Mouse (Mus musculus): Measurements from ENCODE around the gene Mybpc2. TPM values are rescaled to one million over a fixed set of nuclear protein-coding genes. Genes with fewer than 3 reads are reported as not detected.

Mybpc2 gene
- polyA plus RNA-seq (2015; fragmentation: Nextera tagmentation; extraction: Ambion mirVana), result 0.63 and 1.2 TPM in 2 replicates

DNA sequence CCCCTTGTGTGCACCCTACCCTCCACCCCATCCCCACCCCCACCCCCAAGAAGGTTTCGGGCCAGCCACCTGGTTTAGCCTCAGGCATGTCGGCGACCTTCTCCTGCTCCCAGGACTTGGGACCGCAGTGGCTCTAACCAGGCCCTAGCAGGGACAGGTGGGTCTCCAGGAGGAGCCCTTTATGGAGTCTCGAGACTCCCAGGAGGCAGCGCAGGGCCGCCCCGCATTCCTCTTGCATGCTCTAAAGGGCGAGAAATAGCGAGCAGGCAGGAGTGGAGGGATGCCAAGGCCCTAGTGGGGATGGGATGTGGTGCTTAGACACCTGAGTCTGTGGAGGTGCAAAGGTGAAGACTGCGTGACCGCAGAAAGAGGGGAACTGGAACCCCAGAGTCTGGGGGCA lies at the start of gene Mybpc2:
Gene Mybpc2, minus strand, starts transcription at position 155 of the 400 bp plus-strand sequence.
- Histone ChIP-seq H3K36me3 (ENCODE audit: control insufficient read depth, insufficient read depth, low read length) (no peaks in the 10 kb centered on the region), H3K4me1 (replicated peaks; ENCODE audit: control insufficient read depth, insufficient read depth, low read length) (peaks cover 21% of the 10 kb centered on the region), H3K27me3 (ENCODE audit: control insufficient read depth, insufficient read depth, low read depth, low read length) (peaks cover 32% of the 10 kb centered on the region), H3K4me2 (ENCODE audit: low read depth, low read length) (peak within 1 kb of the TSS; percentile 50), H3K27ac (ENCODE audit: low read length) (peak within 1 kb of the TSS; percentile 66), H3K4me3 (ENCODE audit: low read length) (peak within 1 kb of the TSS; percentile 9), H3K9me3 (ENCODE audit: control insufficient read depth, low read length) (no peaks in the 10 kb centered on the region), H3K9ac (ENCODE audit: low read length) (peak within 1 kb of the TSS; percentile 63)
- 25% methylated on average over 12 of the region's 12 CpGs for WGBS
- peak; percentile 20; the same call in 1 of the 2 replicates for ATAC-seq (ENCODE audit: low read depth)

GRCm38 (mm10) chr7:44572956-44573484 lies 48.6 kb upstream of the Mybpc2 start:
- H3K9me3 ChIP-seq (ENCODE audit: control insufficient read depth, low read length), result no peaks in the 10 kb centered on the region
- 0 out of 2 replicates have a peak overlapping the region, but pooled peaks have one; percentile 39 for H3K9ac ChIP-seq (ENCODE audit: low read length)
- no peak for ATAC-seq (ENCODE audit: low read depth)
- no peaks in the 10 kb centered on the region for H3K27me3 ChIP-seq (ENCODE audit: control insufficient read depth, insufficient read depth, low read depth, low read length)
- 76% methylated on average over 5 of the region's 5 CpGs for WGBS
- peak overlapping the region; percentile 37 for H3K4me2 ChIP-seq (ENCODE audit: low read depth, low read length)
- no peaks in the 10 kb centered on the region for H3K36me3 ChIP-seq (ENCODE audit: control insufficient read depth, insufficient read depth, low read length)
- peak overlapping the region; percentile 28; the same call in 1 of the 2 replicates for H3K4me3 ChIP-seq (ENCODE audit: low read length)
- H3K4me1 ChIP-seq (replicated peaks; ENCODE audit: control insufficient read depth, insufficient read depth, low read length), result 0 out of 2 replicates have a peak, but pooled peaks cover 5% of the 10 kb centered on the region
- H3K27ac ChIP-seq (ENCODE audit: low read length), result no peak overlapping the region

DNA sequence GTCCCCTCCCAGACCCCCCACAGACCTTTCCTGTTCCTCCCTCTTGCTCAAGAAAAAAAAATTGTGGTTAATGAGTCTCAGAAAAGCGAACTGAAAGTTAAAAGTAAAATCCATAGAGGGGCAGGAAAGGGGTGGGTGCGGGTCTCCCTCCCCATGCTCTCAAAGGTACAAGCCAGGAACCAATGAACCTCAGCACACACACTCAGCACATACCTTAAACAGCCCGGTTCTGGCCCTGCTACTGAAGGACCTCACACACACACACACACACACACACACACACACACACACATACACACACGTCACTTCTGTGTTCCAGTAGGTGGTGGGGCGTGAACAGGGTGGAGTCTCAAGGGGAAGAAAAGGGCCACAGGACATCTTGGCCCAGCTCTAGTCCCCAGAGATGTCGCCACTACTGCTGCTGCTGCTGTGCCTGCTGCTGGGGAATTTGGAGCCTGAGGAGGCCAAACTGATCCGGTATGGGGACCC lies 47.8 kb upstream of the Mybpc2 start, which contains the start of gene Napsa:
Gene Napsa, plus strand, starts transcription at position 168 of the 489 bp plus-strand sequence.
- Histone ChIP-seq H3K27me3 (ENCODE audit: control insufficient read depth, insufficient read depth, low read depth, low read length) (no peaks in the 10 kb centered on the region), H3K9me3 (ENCODE audit: control insufficient read depth, low read length) (no peaks in the 10 kb centered on the region), H3K36me3 (ENCODE audit: control insufficient read depth, insufficient read depth, low read length) (no peaks in the 10 kb centered on the region), H3K4me1 (replicated peaks; ENCODE audit: control insufficient read depth, insufficient read depth, low read length) (0 out of 2 replicates have a peak, but pooled peaks cover 5% of the 10 kb centered on the region), H3K4me2 (ENCODE audit: low read depth, low read length) (peak within 1 kb of the TSS; percentile 37), H3K4me3 (ENCODE audit: low read length) (peak within 1 kb of the TSS; percentile 28), H3K9ac (ENCODE audit: low read length) (peak within 1 kb of the TSS; percentile 39; the same call in 1 of the 2 replicates), H3K27ac (ENCODE audit: low read length) (peak within 1 kb of the TSS; percentile 53)
- ATAC-seq (ENCODE audit: low read depth), result peak; percentile 76
- WGBS, result 31% methylated on average over 7 of the region's 7 CpGs

- H3K4me2 ChIP-seq (ENCODE audit: low read depth, low read length), result no peak overlapping the region
- WGBS, result 73% methylated on average over 4 of the region's 4 CpGs
- no peak overlapping the region for H3K9ac ChIP-seq (ENCODE audit: low read length)
- H3K4me3 ChIP-seq (ENCODE audit: low read length), result no peak overlapping the region
- no peaks in the 10 kb centered on the region for H3K36me3 ChIP-seq (ENCODE audit: control insufficient read depth, insufficient read depth, low read length)
- 0 out of 2 replicates have a peak, but pooled peaks cover 5% of the 10 kb centered on the region for H3K4me1 ChIP-seq (replicated peaks; ENCODE audit: control insufficient read depth, insufficient read depth, low read length)
- peak overlapping the region; percentile 53; the same call in 1 of the 2 replicates for H3K27ac ChIP-seq (ENCODE audit: low read length)
- H3K9me3 ChIP-seq (ENCODE audit: control insufficient read depth, low read length), result no peaks in the 10 kb centered on the region
- H3K27me3 ChIP-seq (ENCODE audit: control insufficient read depth, insufficient read depth, low read depth, low read length), result no peaks in the 10 kb centered on the region
- ATAC-seq (ENCODE audit: low read depth), result no peak
These were observed 47.4 kb upstream of the Mybpc2 start for GRCm38 (mm10) chr7:44571811-44572210.

DNA sequence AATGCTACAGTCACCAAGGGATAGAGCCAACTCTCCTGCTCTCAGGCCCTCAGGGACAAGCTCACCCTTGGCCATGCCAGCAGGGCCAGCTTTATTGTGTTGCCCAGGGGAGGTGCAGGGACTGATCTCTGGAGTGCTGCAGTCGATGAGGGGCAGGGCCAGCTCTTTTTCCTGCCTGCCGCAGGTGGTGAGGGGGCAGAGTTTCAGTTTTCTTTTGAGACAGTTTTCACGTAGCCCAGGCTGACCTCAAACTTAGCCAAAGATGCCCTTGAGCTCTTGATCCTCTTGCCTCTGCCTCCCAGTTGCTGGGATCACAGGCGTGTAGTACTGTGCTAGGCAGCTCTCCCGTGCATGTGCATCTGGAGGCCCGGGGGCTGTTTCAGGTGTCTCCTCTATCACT lies 46.5 kb upstream of the Mybpc2 start:
- Histone ChIP-seq H3K9me3 (ENCODE audit: control insufficient read depth, low read length) (no peaks in the 10 kb centered on the region), H3K4me2 (ENCODE audit: low read depth, low read length) (no peak overlapping the region), H3K27me3 (ENCODE audit: control insufficient read depth, insufficient read depth, low read depth, low read length) (no peaks in the 10 kb centered on the region), H3K4me1 (replicated peaks; ENCODE audit: control insufficient read depth, insufficient read depth, low read length) (0 out of 2 replicates have a peak, but pooled peaks cover 5% of the 10 kb centered on the region), H3K36me3 (ENCODE audit: control insufficient read depth, insufficient read depth, low read length) (no peaks in the 10 kb centered on the region), H3K9ac (ENCODE audit: low read length) (no peak overlapping the region), H3K27ac (ENCODE audit: low read length) (no peak overlapping the region), H3K4me3 (ENCODE audit: low read length) (no peak overlapping the region)
- 66% methylated on average over 6 of the region's 6 CpGs for WGBS
- ATAC-seq (ENCODE audit: low read depth), result no peak

- Histone ChIP-seq H3K27me3 (ENCODE audit: control insufficient read depth, insufficient read depth, low read depth, low read length) (no peaks in the 10 kb centered on the region), H3K4me2 (ENCODE audit: low read depth, low read length) (no peak overlapping the region), H3K9me3 (ENCODE audit: control insufficient read depth, low read length) (no peaks in the 10 kb centered on the region), H3K4me3 (ENCODE audit: low read length) (no peak overlapping the region), H3K36me3 (ENCODE audit: control insufficient read depth, insufficient read depth, low read length) (no peaks in the 10 kb centered on the region), H3K9ac (ENCODE audit: low read length) (no peak overlapping the region), H3K27ac (ENCODE audit: low read length) (no peak overlapping the region), H3K4me1 (replicated peaks; ENCODE audit: control insufficient read depth, insufficient read depth, low read length) (0 out of 2 replicates have a peak, but pooled peaks cover 5% of the 10 kb centered on the region)
- 35% methylated on average over 9 of the region's 9 CpGs for WGBS
- ATAC-seq (ENCODE audit: low read depth), result no peak
These were observed 44.3 kb upstream of the Mybpc2 start for GRCm38 (mm10) chr7:44568803-44569202.

GRCm38 (mm10) chr7:44565414-44565813 lies 41.0 kb upstream of the Mybpc2 start:
- Histone ChIP-seq H3K27ac (ENCODE audit: low read length) (no peak overlapping the region), H3K9me3 (ENCODE audit: control insufficient read depth, low read length) (no peaks in the 10 kb centered on the region), H3K4me2 (ENCODE audit: low read depth, low read length) (no peak overlapping the region), H3K36me3 (ENCODE audit: control insufficient read depth, insufficient read depth, low read length) (no peaks in the 10 kb centered on the region), H3K4me3 (ENCODE audit: low read length) (no peak overlapping the region), H3K27me3 (ENCODE audit: control insufficient read depth, insufficient read depth, low read depth, low read length) (no peaks in the 10 kb centered on the region), H3K9ac (ENCODE audit: low read length) (no peak overlapping the region), H3K4me1 (replicated peaks; ENCODE audit: control insufficient read depth, insufficient read depth, low read length) (0 out of 2 replicates have a peak, but pooled peaks cover 2% of the 10 kb centered on the region)
- no peak for ATAC-seq (ENCODE audit: low read depth)
- 57% methylated on average over 6 of the region's 6 CpGs for WGBS

DNA sequence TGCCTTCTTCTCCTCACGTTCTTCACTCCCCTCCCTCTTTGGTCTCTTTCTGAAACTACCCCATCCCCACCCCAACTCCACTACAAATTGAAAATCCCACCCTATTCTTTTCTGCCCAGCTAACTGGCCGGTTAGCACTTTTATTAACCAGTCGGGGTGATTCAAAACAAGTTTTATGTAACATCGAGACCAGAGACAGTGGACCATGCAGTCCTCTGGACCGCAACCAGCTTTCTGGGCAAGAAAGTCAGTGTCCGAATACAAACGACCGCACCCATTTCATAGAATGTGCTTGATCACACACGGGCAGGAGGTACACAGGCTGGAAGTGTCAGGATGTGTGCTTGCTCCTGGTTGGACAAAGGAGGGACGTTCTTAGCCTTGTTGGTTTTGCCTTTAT lies 40.0 kb upstream of the Mybpc2 start:
- H3K4me1 ChIP-seq (replicated peaks; ENCODE audit: control insufficient read depth, insufficient read depth, low read length), result 0 out of 2 replicates have a peak, but pooled peaks cover 2% of the 10 kb centered on the region
- no peak overlapping the region for H3K9ac ChIP-seq (ENCODE audit: low read length)
- H3K4me2 ChIP-seq (ENCODE audit: low read depth, low read length), result no peak overlapping the region
- ATAC-seq (ENCODE audit: low read depth), result no peak
- no peak overlapping the region for H3K4me3 ChIP-seq (ENCODE audit: low read length)
- no peaks in the 10 kb centered on the region for H3K9me3 ChIP-seq (ENCODE audit: control insufficient read depth, low read length)
- WGBS, result 81% methylated on average over 10 of the region's 10 CpGs
- H3K27ac ChIP-seq (ENCODE audit: low read length), result no peak overlapping the region
- no peaks in the 10 kb centered on the region for H3K36me3 ChIP-seq (ENCODE audit: control insufficient read depth, insufficient read depth, low read length)
- no peaks in the 10 kb centered on the region for H3K27me3 ChIP-seq (ENCODE audit: control insufficient read depth, insufficient read depth, low read depth, low read length)

- 32% methylated on average over 8 of the region's 8 CpGs for WGBS
- no peaks in the 10 kb centered on the region for H3K36me3 ChIP-seq (ENCODE audit: control insufficient read depth, insufficient read depth, low read length)
- no peak overlapping the region for H3K27ac ChIP-seq (ENCODE audit: low read length)
- peak; percentile 51; the same call in 1 of the 2 replicates for ATAC-seq (ENCODE audit: low read depth)
- H3K4me2 ChIP-seq (ENCODE audit: low read depth, low read length), result no peak overlapping the region
- H3K27me3 ChIP-seq (ENCODE audit: control insufficient read depth, insufficient read depth, low read depth, low read length), result no peaks in the 10 kb centered on the region
- no peaks in the 10 kb centered on the region for H3K4me1 ChIP-seq (replicated peaks; ENCODE audit: control insufficient read depth, insufficient read depth, low read length)
- H3K9ac ChIP-seq (ENCODE audit: low read length), result no peak overlapping the region
- no peak overlapping the region for H3K4me3 ChIP-seq (ENCODE audit: low read length)
- H3K9me3 ChIP-seq (ENCODE audit: control insufficient read depth, low read length), result no peaks in the 10 kb centered on the region
These were observed 38.8 kb upstream of the Mybpc2 start for GRCm38 (mm10) chr7:44563284-44563683.

Measured in lung, embryonic 16.5 days (tissue).